Comparison of ENCODE assay signal across 21 mouse cellular contexts in the genomic region with DNA sequence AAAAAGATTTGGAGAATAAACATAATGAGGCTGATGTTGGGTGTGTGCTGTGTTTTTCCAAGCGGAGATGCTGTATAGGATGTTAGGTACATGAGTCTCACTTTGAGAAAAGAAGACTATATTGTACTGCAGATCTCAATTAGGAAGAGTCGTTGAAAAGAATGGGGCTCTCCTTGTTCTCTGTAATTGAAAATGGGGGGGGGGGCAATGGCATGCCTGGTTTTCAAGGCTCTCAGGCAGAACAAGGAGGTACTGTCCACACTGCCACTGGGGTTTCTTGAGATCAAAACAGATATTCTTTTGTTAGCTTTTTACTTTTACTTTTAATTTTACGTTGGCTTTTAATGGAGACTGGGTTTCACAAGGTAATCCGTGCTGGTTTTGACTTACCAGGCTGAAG.
DNase-seq lines count a peak whose midpoint lies in the region; ATAC-seq and TF ChIP-seq lines count a peak whose summit lies in the region.
"Had no signal": no experiment of that assay in that cellular context is flagged by ENCODE, and none has a peak within 500 bp of the region (broad histone marks: within the 10 kb centered on the region; RNA-seq: fewer than 3 reads in every experiment).

No protein-coding gene starts in this region.

- H3K4me1 ChIP-seq in forebrain, embryonic 13.5 days: peaks cover 14% of the 10 kb centered on the region
- H3K4me1 ChIP-seq in midbrain, embryonic 14.5 days (ENCODE audit: control insufficient read depth, insufficient read depth, low read length): peaks cover 12% of the 10 kb centered on the region
- H3K4me1 ChIP-seq in kidney, adult 2 months (ENCODE audit: control insufficient read depth, insufficient read depth, low read length): no peaks in the 10 kb centered on the region
- H3K4me1 ChIP-seq: embryonic facial prominence, embryonic 12.5 days; heart, embryonic 10.5 days had no signal

- TF ChIP-seq POLR2A in kidney, adult 2 months (IDR thresholded peaks at IDR 0.05; ENCODE audit: low read depth, low read length): no peak

- H3K36me3 ChIP-seq in forebrain, embryonic 13.5 days (ENCODE audit: poor library complexity, severe bottlenecking): no peaks in the 10 kb centered on the region
- no peaks in the 10 kb centered on the region for H3K36me3 ChIP-seq in midbrain, embryonic 14.5 days (ENCODE audit: control insufficient read depth, insufficient read depth, low read length)
- no peaks in the 10 kb centered on the region for H3K36me3 ChIP-seq in kidney, adult 2 months (ENCODE audit: control insufficient read depth, insufficient read depth, low read length)
- H3K36me3 ChIP-seq: embryonic facial prominence, embryonic 12.5 days; heart, embryonic 10.5 days; limb, embryonic 12.5 days had no signal

- intact Hi-C loops in heart, postnatal 25 days (cut with DNase I): no loop called here

- no peak for TF ChIP-seq CTCF in layer of hippocampus, adult 2 months (conservative IDR thresholded peaks at IDR 0.05)
- no peak for TF ChIP-seq CTCF in kidney, adult 2 months (conservative IDR thresholded peaks at IDR 0.05; ENCODE audit: insufficient read depth, insufficient read length, low read depth, low read length)

- H3K27me3 ChIP-seq in forebrain, embryonic 13.5 days: no peaks in the 10 kb centered on the region
- H3K27me3 ChIP-seq in midbrain, embryonic 14.5 days (ENCODE audit: control insufficient read depth, insufficient read depth, low read length): no peaks in the 10 kb centered on the region
- no peaks in the 10 kb centered on the region for H3K27me3 ChIP-seq in kidney, adult 2 months (replicated peaks; ENCODE audit: control insufficient read depth, insufficient read depth, low read length)
- H3K27me3 ChIP-seq: embryonic facial prominence, embryonic 12.5 days; limb, embryonic 12.5 days had no signal

- H3K27ac ChIP-seq in layer of hippocampus, adult 2 months: peak overlapping the region; percentile 71
- peak overlapping the region; percentile 54 for H3K27ac ChIP-seq in forebrain, embryonic 13.5 days
- peak overlapping the region; percentile 60 for H3K27ac ChIP-seq in midbrain, embryonic 14.5 days (replicated peaks; ENCODE audit: low read depth, low read length)
- H3K27ac ChIP-seq in kidney, adult 2 months (ENCODE audit: insufficient read depth, low read depth, low read length): no peak overlapping the region
- H3K27ac ChIP-seq: embryonic facial prominence, embryonic 12.5 days; heart, embryonic 10.5 days; limb, embryonic 12.5 days had no signal

- no peak for ATAC-seq in forebrain, embryonic 13.5 days
- ATAC-seq in midbrain, embryonic 14.5 days (ENCODE audit: low FRiP score, low TSS enrichment): no peak
- ATAC-seq: activated CD4-positive, CD25-positive, alpha-beta regulatory T cell, adult 4 months; intestine, embryonic 16.5 days; liver, postnatal 0 days; lung, postnatal 0 days had no signal

- H3K9me3 ChIP-seq in forebrain, embryonic 13.5 days (replicated peaks): no peaks in the 10 kb centered on the region
- H3K9me3 ChIP-seq in midbrain, embryonic 14.5 days (ENCODE audit: control insufficient read depth, low read length): no peaks in the 10 kb centered on the region
- H3K9me3 ChIP-seq: embryonic facial prominence, embryonic 12.5 days; heart, embryonic 10.5 days; limb, embryonic 12.5 days had no signal

- WGBS in forebrain, embryonic 13.5 days: 17% methylated on average over 4 of the region's 4 CpGs
- 45% methylated on average over 4 of the region's 4 CpGs for WGBS in midbrain, embryonic 14.5 days
- WGBS in kidney, adult 2 months: 88% methylated on average over 4 of the region's 4 CpGs

- peak overlapping the region; percentile 10; the same call in 1 of the 2 replicates for H3K4me2 ChIP-seq in forebrain, embryonic 13.5 days
- no peak overlapping the region for H3K4me2 ChIP-seq in midbrain, embryonic 14.5 days (ENCODE audit: low read length)
- H3K4me2 ChIP-seq: embryonic facial prominence, embryonic 12.5 days; limb, embryonic 12.5 days; liver, embryonic 11.5 days had no signal

- H3K4me3 ChIP-seq in layer of hippocampus, adult 2 months: no peak overlapping the region
- H3K4me3 ChIP-seq in forebrain, embryonic 13.5 days: no peak overlapping the region
- H3K4me3 ChIP-seq in midbrain, embryonic 14.5 days (replicated peaks; ENCODE audit: low read depth, low read length): no peak overlapping the region
- H3K4me3 ChIP-seq in kidney, adult 2 months (ENCODE audit: insufficient read depth, low read depth, low read length): no peak overlapping the region
- H3K4me3 ChIP-seq: embryonic facial prominence, embryonic 12.5 days; heart, embryonic 10.5 days; limb, embryonic 12.5 days had no signal

- no peak overlapping the region for H3K9ac ChIP-seq in forebrain, embryonic 13.5 days
- no peak overlapping the region for H3K9ac ChIP-seq in midbrain, embryonic 14.5 days (replicated peaks; ENCODE audit: low read length)
- H3K9ac ChIP-seq: embryonic facial prominence, embryonic 12.5 days; limb, embryonic 12.5 days; liver, postnatal 0 days had no signal

- DNase-seq in layer of hippocampus, adult 2 months (ENCODE audit: low spot score in 2 of 2): no peak
- no peak for DNase-seq in layer of hippocampus, adult 9-10 months (ENCODE audit: low spot score)
- peak; percentile 74 for DNase-seq in Muller cell, postnatal 12 days (ENCODE audit: inconsistent ontology term)
- no peak for DNase-seq in midbrain, embryonic 14.5 days
- DNase-seq in kidney, adult 2 months: no peak
- no peak for DNase-seq in heart, postnatal 25 days (ENCODE audit: low spot score)
- DNase-seq: adrenal gland, adult 8-10 months; cerebellum, adult 18-20 months; cerebellum, postnatal 14 days; kidney, postnatal 25 days; liver, postnatal 0 days; thymus, adult 18-20 months; thymus, postnatal 36 days had no signal
